Mouse (Mus musculus) regulatory T cell (primary cell): Measurements from ENCODE around the gene Olfr1313.
"Not testable (repeated sequence)": the region's sequence is repeated elsewhere in the genome, so short reads cannot be mapped to it uniquely, and the experiment has no call there.

Source experiments
- in situ Hi-C: fragments of 300-600 bp; cut with MboI, MseI; formaldehyde crosslinking; loops from one replicate; pipeline ENCODE4 v1.15.1; 2025; ENCODE audit warnings: high pct_unique_total_duplicates

Gene Olfr1313

GRCm38 (mm10) chr2:112077743-112078142 lies at the start of gene Olfr1313:
Gene Olfr1313, minus strand, starts transcription at chr2:112077843.
- in situ Hi-C loops = no loop called here

GRCm38 (mm10) chr2:112115340-112115739 lies 37.7 kb upstream of the Olfr1313 start, which contains the start of gene Olfr1315-ps1:
Gene Olfr1315-ps1, minus strand, starts transcription at chr2:112115440.
- in situ Hi-C loops = no loop called here

- in situ Hi-C loops = no loop called here
These were observed 19.0 kb upstream of the Olfr1313 start, which contains the start of gene Olfr1314 for GRCm38 (mm10) chr2:112096681-112097080. Gene Olfr1314, minus strand, starts transcription at chr2:112096781.

- in situ Hi-C loops = no loop called here
These were observed 27.5 kb downstream of the Olfr1313 start, which contains the start of gene Olfr1312 for GRCm38 (mm10) chr2:112050138-112050537. Gene Olfr1312, minus strand, starts transcription at chr2:112050238.

- in situ Hi-C loops = not testable (repeated sequence)
These were observed 50.7 kb downstream of the Olfr1313 start for GRCm38 (mm10) chr2:112026971-112027370.

GRCm38 (mm10) chr2:112024312-112024711 lies 53.3 kb downstream of the Olfr1313 start, which contains the start of gene Olfr1311:
Gene Olfr1311, minus strand, starts transcription at chr2:112024412.
- in situ Hi-C loops = no loop called here
